Mouse (Mus musculus) megakaryocyte, embryonic 14.5 days (primary cell): Measurements from ENCODE around the gene Naa38. TPM values are rescaled to one million over a fixed set of nuclear protein-coding genes. Genes with fewer than 3 reads are reported as not detected.

Experiments
- H3K27me3 ChIP-seq: replicated peaks from 2 replicates; pipeline ENCODE3; 2012; ENCODE audit warnings: inconsistent platforms
- H3K36me3 ChIP-seq: replicated peaks from 2 replicates; pipeline ENCODE3; 2012; ENCODE audit warnings: low read length, inconsistent platforms, mixed read lengths
- H3K4me1 ChIP-seq: 2 replicates; pipeline ENCODE4 v1.6.1; 2012; ENCODE audit warnings: inconsistent platforms
- H3K4me3 ChIP-seq: replicated peaks from 2 replicates; pipeline ENCODE3; 2012; ENCODE audit warnings: moderate library complexity, mild to moderate bottlenecking, inconsistent platforms
- H3K9me3 ChIP-seq: 2 replicates; pipeline ENCODE4 v1.6.1; 2012; ENCODE audit warnings: inconsistent platforms
- FLI1 ChIP-seq: IDR thresholded peaks from 2 replicates; pipeline ENCODE4 v1.6.1; 2012; ENCODE audit warnings: low read length, inconsistent platforms, mixed read lengths
- GATA1 ChIP-seq: IDR thresholded peaks from 3 replicates; pipeline ENCODE4 v1.6.1; 2012; ENCODE audit warnings: mixed read lengths, low read length, inconsistent platforms, borderline replicate concordance
- polyA plus RNA-seq: library from polyadenylated mRNA; stranded (reverse); fragments of >175 nt; gene quantifications from 2 replicates; pipeline ENCODE4 v1.2.3, GENCODE M21; 2012; ENCODE audit warnings: low replicate concordance; ENCODE audit not compliant: insufficient read depth

The Naa38 gene
- polyA plus RNA-seq, 1 experiment, result 159 TPM

- H3K9me3 ChIP-seq, result 0 out of 2 replicates have a peak, but pooled peaks cover 2% of the 10 kb centered on the region
- H3K4me1 ChIP-seq, result peaks cover 49% of the 10 kb centered on the region
- no peaks in the 10 kb centered on the region for H3K36me3 ChIP-seq
- peaks cover 79% of the 10 kb centered on the region for H3K27me3 ChIP-seq
- H3K4me3 ChIP-seq, result peak overlapping the region; percentile 93
- no peak for TF ChIP-seq GATA1
- no peak for TF ChIP-seq FLI1
Measured at GRCm38 (mm10) chr11:69366855-69367615, 28.3 kb upstream of the Naa38 start.

- TF ChIP-seq GATA1 (no peak), FLI1 (no peak)
- peak overlapping the region; percentile 93 for H3K4me3 ChIP-seq
- H3K9me3 ChIP-seq, result 0 out of 2 replicates have a peak, but pooled peaks cover 1% of the 10 kb centered on the region
- no peaks in the 10 kb centered on the region for H3K36me3 ChIP-seq
- H3K4me1 ChIP-seq, result peaks cover 56% of the 10 kb centered on the region
- peaks cover 82% of the 10 kb centered on the region for H3K27me3 ChIP-seq
Measured at GRCm38 (mm10) chr11:69367616-69368355, 27.5 kb upstream of the Naa38 start.

- H3K4me3 ChIP-seq, result peak overlapping the region; percentile 93
- TF ChIP-seq FLI1 (no peak), GATA1 (no peak)
- H3K9me3 ChIP-seq, result no peaks in the 10 kb centered on the region
- no peaks in the 10 kb centered on the region for H3K36me3 ChIP-seq
- peaks cover 64% of the 10 kb centered on the region for H3K4me1 ChIP-seq
- peaks cover 85% of the 10 kb centered on the region for H3K27me3 ChIP-seq
Measured at GRCm38 (mm10) chr11:69368356-69369214, 26.7 kb upstream of the Naa38 start.

DNA sequence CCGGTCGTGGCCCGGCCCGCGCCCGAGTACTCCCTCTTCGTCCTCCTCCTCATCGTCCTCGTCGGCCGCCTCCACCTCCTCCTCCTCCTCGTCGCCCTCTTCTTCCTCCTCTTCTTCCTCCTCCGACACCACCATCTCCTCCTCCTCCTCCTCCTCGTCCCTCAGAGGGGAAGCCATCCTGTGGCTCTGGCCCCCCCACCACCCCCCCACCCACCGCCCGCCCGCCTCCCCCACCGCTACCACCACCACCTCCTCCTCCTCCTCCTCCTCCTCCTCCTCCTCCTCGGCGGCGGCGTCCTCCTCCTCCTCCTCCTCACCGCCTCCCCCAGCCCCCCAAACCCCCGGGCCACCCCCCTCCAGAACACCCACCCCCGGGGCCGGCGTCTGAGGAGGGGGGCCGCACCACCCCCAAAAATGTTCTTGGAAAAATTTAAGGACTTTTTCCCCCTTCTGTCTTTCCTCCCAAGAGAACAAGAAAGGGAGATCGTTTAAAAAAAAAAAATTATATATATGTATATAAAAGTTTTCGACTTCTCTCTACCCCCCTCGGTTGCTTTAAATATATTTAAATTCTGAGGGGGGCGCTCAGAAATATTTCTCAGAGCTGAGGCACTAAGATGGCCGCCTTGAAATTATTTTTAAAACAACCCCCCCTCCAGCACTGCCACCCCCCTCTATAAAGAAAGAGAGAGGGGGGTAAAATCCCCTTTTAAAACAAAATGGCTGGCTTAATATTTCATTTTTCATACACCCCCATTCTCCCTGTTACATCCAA lies 25.9 kb upstream of the Naa38 start, which contains the start of gene Chd3:
Gene Chd3 (minus strand): TSS at position 192 of the 775 bp plus-strand sequence.
- Histone ChIP-seq H3K27me3 (peaks cover 86% of the 10 kb centered on the region), H3K9me3 (no peaks in the 10 kb centered on the region), H3K4me1 (peaks cover 65% of the 10 kb centered on the region), H3K36me3 (no peaks in the 10 kb centered on the region), H3K4me3 (peak within 1 kb of the TSS; percentile 93)
- no peak for TF ChIP-seq GATA1
- TF ChIP-seq FLI1, result no peak

GRCm38 (mm10) chr11:69369990-69370816 lies 25.1 kb upstream of the Naa38 start:
- no peak overlapping the region for H3K4me3 ChIP-seq
- H3K9me3 ChIP-seq, result no peaks in the 10 kb centered on the region
- H3K4me1 ChIP-seq, result peaks cover 60% of the 10 kb centered on the region
- H3K36me3 ChIP-seq, result no peaks in the 10 kb centered on the region
- peaks cover 78% of the 10 kb centered on the region for H3K27me3 ChIP-seq
- TF ChIP-seq FLI1 (no peak), GATA1 (no peak)

DNA sequence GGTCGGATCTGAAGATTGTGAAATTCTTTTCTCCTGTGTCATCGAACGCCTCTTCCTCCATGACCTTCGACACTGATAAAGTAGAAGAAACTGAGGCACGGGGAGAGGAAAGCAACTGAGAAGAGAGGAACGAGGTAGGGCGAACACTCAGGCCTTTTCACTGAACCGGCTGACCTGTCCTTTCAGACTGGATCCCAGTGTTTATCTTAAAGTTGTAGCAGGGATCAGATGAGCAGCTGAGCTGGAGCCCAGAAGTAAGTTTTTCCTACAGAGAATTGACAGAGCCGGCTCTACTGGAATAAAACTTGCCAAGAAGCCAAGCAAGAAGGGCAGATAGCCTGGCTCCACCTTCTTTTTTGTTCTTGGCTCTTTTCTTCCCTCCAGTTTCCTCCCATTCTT lies 24.5 kb upstream of the Naa38 start:
- H3K27me3 ChIP-seq, result peaks cover 72% of the 10 kb centered on the region
- no peak overlapping the region for H3K4me3 ChIP-seq
- TF ChIP-seq FLI1, result no peak
- TF ChIP-seq GATA1, result no peak
- H3K9me3 ChIP-seq, result no peaks in the 10 kb centered on the region
- no peaks in the 10 kb centered on the region for H3K36me3 ChIP-seq
- peaks cover 57% of the 10 kb centered on the region for H3K4me1 ChIP-seq

DNA sequence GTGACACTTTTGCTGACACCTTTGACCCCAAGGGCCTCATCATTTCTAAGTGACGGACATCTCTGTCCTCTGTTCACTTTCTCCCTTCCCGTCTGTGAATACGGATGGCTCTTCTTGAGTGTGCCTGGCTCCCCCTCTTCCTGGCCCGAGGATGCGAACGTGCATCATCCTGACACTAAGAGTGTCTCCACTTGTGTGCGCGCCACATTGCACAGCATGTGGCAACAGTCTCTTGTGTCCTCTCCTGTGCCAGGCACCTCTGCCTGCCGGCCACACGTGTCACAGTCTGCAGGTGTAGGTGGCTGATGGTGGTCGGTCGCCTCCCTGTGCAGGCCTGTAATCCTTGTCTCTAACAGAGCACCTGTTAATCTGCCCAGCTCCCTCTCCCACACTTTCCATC lies 23.7 kb upstream of the Naa38 start:
- Histone ChIP-seq H3K9me3 (no peaks in the 10 kb centered on the region), H3K27me3 (peaks cover 65% of the 10 kb centered on the region), H3K4me3 (peak overlapping the region; percentile 1), H3K36me3 (no peaks in the 10 kb centered on the region), H3K4me1 (peaks cover 57% of the 10 kb centered on the region)
- no peak for TF ChIP-seq FLI1
- no peak for TF ChIP-seq GATA1

DNA sequence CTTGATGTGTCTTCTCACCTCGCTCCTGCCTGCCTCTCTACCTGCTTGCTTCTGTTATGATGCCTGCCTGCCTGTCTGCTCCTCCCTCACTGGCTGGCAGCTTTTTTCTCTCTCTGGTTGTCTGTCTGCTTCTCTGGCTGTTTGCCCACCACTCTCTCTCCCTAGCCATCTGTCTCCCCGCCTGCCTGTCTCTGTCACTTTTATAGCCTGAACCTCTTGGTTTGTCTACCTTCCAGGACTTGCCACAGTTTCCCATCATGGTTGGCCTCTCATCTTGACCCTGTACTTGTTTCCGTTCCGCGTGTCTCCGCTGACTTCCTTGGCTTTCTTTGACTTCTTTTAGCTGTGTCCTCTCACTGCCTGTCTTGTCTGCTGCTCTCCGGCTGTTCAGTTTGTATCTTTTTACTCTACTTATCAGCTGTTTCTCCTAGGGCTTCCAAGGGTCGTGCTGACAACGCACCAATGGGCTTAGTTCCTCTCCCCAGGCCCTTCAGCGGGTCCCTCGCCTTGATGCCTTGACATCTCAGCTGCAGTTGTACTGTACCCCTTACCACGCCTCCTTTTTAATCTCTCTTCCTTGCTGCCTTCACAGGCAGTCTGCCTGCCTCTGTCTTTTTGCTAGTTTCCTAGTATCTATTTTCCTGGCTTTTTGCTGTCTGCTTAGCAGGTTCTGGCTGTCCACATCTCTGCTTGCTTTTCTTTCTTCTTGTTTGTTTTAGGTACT lies 23.1 kb upstream of the Naa38 start:
- Histone ChIP-seq H3K9me3 (no peaks in the 10 kb centered on the region), H3K4me3 (no peak overlapping the region), H3K4me1 (peaks cover 54% of the 10 kb centered on the region), H3K27me3 (peaks cover 60% of the 10 kb centered on the region), H3K36me3 (no peaks in the 10 kb centered on the region)
- no peak for TF ChIP-seq FLI1
- no peak for TF ChIP-seq GATA1
